Comparison of ENCODE assay signal across 9 mouse cellular contexts in the genomic region with DNA sequence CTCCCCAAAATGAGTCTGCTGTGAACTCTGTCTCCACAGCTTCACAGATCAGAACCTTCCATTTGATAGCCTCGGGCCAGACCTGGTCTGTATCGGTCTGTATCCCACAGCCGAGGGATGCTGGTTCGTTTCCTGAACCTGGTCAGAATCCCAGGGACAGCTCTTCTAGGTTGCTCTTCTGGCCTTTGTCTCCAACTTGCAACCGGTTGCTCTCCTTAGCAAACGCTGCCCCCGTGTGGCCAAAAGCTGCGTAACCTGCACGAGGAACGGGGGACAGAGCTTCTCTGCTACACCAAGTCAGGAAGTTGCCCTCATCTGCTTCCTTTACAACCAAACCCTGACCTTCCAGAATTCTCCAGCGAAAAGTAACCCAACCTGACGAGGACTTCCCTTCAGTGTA. TPM values are rescaled to one million over a fixed set of nuclear protein-coding genes. Genes with fewer than 3 reads are reported as not detected.
A peak's percentile ranks its signal among the peaks of the same experiment; 100 is the strongest.
DNase-seq lines count a peak whose midpoint lies in the region; ATAC-seq and TF ChIP-seq lines count a peak whose summit lies in the region.
"Had no signal": no experiment of that assay in that cellular context is flagged by ENCODE, and none has a peak within 500 bp of the region (broad histone marks: within the 10 kb centered on the region; RNA-seq: fewer than 3 reads in every experiment).

No protein-coding gene starts in this region.

- H3K9ac ChIP-seq in heart, adult 2 months (ENCODE audit: low read depth, low read length), result no peak overlapping the region
- H3K9ac ChIP-seq in kidney, embryonic 15.5 days, result no peak overlapping the region
- no peak overlapping the region for H3K9ac ChIP-seq in limb, embryonic 14.5 days (ENCODE audit: low read depth, low read length, severe bottlenecking)
- H3K9ac ChIP-seq: embryonic facial prominence, embryonic 15.5 days had no signal

- DNase-seq in A20 (ENCODE audit: low read depth, low spot score), result peak; percentile 89
- DNase-seq in adrenal gland, postnatal 10 days, result peak; percentile 98
- DNase-seq in embryo, embryonic 9.5 days (ENCODE audit: extremely low spot score), result peak; percentile 95
- DNase-seq in heart, adult 2 months, result peak; percentile 85 to 96
- peak; percentile 78 for DNase-seq in limb, embryonic 14.5 days (ENCODE audit: low spot score)
- DNase-seq in natural killer cell, adult 2 months (ENCODE audit: low spot score in 2 of 2), result peak; percentile 73 to 83
- DNase-seq in splenic B cell, adult 2 months (ENCODE audit: low read depth, low spot score), result peak; percentile 88

- no peaks in the 10 kb centered on the region for H3K79me2 ChIP-seq in heart, adult 2 months (replicated peaks; ENCODE audit: control insufficient read depth, insufficient read depth, low read length)

- WGBS in heart, adult 2 months, result 2% methylated on average over 12 of the region's 12 CpGs
- 3% methylated on average over 12 of the region's 12 CpGs for WGBS in kidney, embryonic 15.5 days
- 3% methylated on average over 12 of the region's 12 CpGs for WGBS in limb, embryonic 14.5 days

- TF ChIP-seq POLR2A in heart, adult 2 months (IDR thresholded peaks at IDR 0.05; ENCODE audit: insufficient read depth, low read depth, low read length), result no peak
- TF ChIP-seq POLR2A in limb, embryonic 14.5 days (IDR thresholded peaks at IDR 0.05; ENCODE audit: borderline replicate concordance, extremely low read depth, insufficient read depth, insufficient read length), result no peak

- H3K9me3 ChIP-seq in kidney, embryonic 15.5 days (replicated peaks), result no peaks in the 10 kb centered on the region
- no peaks in the 10 kb centered on the region for H3K9me3 ChIP-seq in limb, embryonic 14.5 days (ENCODE audit: control insufficient read depth, low read length)
- H3K9me3 ChIP-seq: embryonic facial prominence, embryonic 15.5 days had no signal

- no peak overlapping the region for H3K27ac ChIP-seq in heart, adult 2 months
- H3K27ac ChIP-seq in kidney, embryonic 15.5 days, result no peak overlapping the region
- H3K27ac ChIP-seq in limb, embryonic 14.5 days (replicated peaks; ENCODE audit: low read depth, low read length), result no peak overlapping the region
- H3K27ac ChIP-seq: embryonic facial prominence, embryonic 15.5 days had no signal

- intact Hi-C loops in heart, adult 2 months (cut with DNase I), result loop anchor here (1.0 to 2.0 kb wide), 2 partner anchors 46 to 1040 kb away; no protein-coding TSS in a partner anchor

- H3K36me3 ChIP-seq in heart, adult 2 months (ENCODE audit: control insufficient read depth, insufficient read depth, low read length), result no peaks in the 10 kb centered on the region
- peaks cover 6% of the 10 kb centered on the region; the same call in 1 of the 2 replicates for H3K36me3 ChIP-seq in kidney, embryonic 15.5 days
- no peaks in the 10 kb centered on the region for H3K36me3 ChIP-seq in limb, embryonic 14.5 days (ENCODE audit: control insufficient read depth, insufficient read depth, low read length)
- no peaks in the 10 kb centered on the region for H3K36me3 ChIP-seq in splenic B cell, adult 2 months (ENCODE audit: control insufficient read depth, insufficient read depth, low read length, poor library complexity, severe bottlenecking)
- H3K36me3 ChIP-seq: embryonic facial prominence, embryonic 15.5 days had no signal

- no peak overlapping the region for H3K4me3 ChIP-seq in heart, adult 2 months
- no peak overlapping the region for H3K4me3 ChIP-seq in kidney, embryonic 15.5 days (replicated peaks)
- H3K4me3 ChIP-seq in limb, embryonic 14.5 days (replicated peaks; ENCODE audit: low read length), result no peak overlapping the region
- H3K4me3 ChIP-seq: embryonic facial prominence, embryonic 15.5 days had no signal

- no peaks in the 10 kb centered on the region for H3K4me1 ChIP-seq in heart, adult 2 months (ENCODE audit: control insufficient read depth, insufficient read depth, low read length)
- H3K4me1 ChIP-seq in kidney, embryonic 15.5 days, result peaks cover 10% of the 10 kb centered on the region; the same call in 1 of the 2 replicates
- H3K4me1 ChIP-seq in limb, embryonic 14.5 days (ENCODE audit: control insufficient read depth, insufficient read depth, low read length), result no peaks in the 10 kb centered on the region; the same call in 1 of the 2 replicates
- H3K4me1 ChIP-seq: embryonic facial prominence, embryonic 15.5 days had no signal

- peak; percentile 94 for TF ChIP-seq CTCF in heart, adult 2 months (IDR thresholded peaks at IDR 0.05)

- peak; percentile 96 for TF ChIP-seq EP300 in heart, adult 2 months (IDR thresholded peaks at IDR 0.05; ENCODE audit: insufficient read depth, low read depth, low read length)

- no peaks in the 10 kb centered on the region for H3K27me3 ChIP-seq in heart, adult 2 months (ENCODE audit: control insufficient read depth, insufficient read depth, low read length)
- no peaks in the 10 kb centered on the region for H3K27me3 ChIP-seq in kidney, embryonic 15.5 days
- no peaks in the 10 kb centered on the region for H3K27me3 ChIP-seq in limb, embryonic 14.5 days (ENCODE audit: control insufficient read depth, insufficient read depth, low read length)
- no peaks in the 10 kb centered on the region for H3K27me3 ChIP-seq in splenic B cell, adult 2 months (ENCODE audit: control insufficient read depth, insufficient read depth, low read length, poor library complexity, severe bottlenecking)
- H3K27me3 ChIP-seq: embryonic facial prominence, embryonic 15.5 days had no signal

- H3K4me2 ChIP-seq in kidney, embryonic 15.5 days, result 0 out of 2 replicates have a peak overlapping the region, but pooled peaks have one; percentile 14
- H3K4me2 ChIP-seq in limb, embryonic 14.5 days (replicated peaks; ENCODE audit: low read depth, low read length, severe bottlenecking), result no peak overlapping the region
- H3K4me2 ChIP-seq: embryonic facial prominence, embryonic 15.5 days had no signal

- no peak for ATAC-seq in kidney, embryonic 15.5 days (replicated peaks; ENCODE audit: low FRiP score)
- ATAC-seq in limb, embryonic 14.5 days (ENCODE audit: low FRiP score, low read depth), result peak; percentile 66

RNA-seq across cellular contexts. Expression of gene Zfp217, which starts 46.8 kb away (rescaled TPM):
- 10 to 100 TPM; 22.0 to 31.0 TPM for total RNA-seq in adrenal gland, postnatal 10 days (2021)
- 1 to 10 TPM; 8.9 to 9.4 TPM for total RNA-seq in heart, adult 2 months (2021)
- 5.2 and 9.7 TPM in 2 replicates for polyA plus RNA-seq in heart, adult 2 months (2012; rRNA removed)
- 4.7 and 5.0 TPM in 2 replicates for polyA plus RNA-seq in kidney, embryonic 15.5 days (2015; fragmentation: Nextera tagmentation; extraction: Ambion mirVana)
- polyA plus RNA-seq in limb, embryonic 14.5 days (2012; rRNA removed), result 11.7 and 12.2 TPM in 2 replicates
- polyA plus RNA-seq in limb, embryonic 14.5 days (2014; fragmentation: Nextera tagmentation; extraction: Ambion mirVana), result 4.0 and 4.8 TPM in 2 replicates
